Mouse (Mus musculus) thymus, adult 2 months (tissue): ENCODE data around the gene Agfg1.

Source experiments
- CTCF ChIP-seq: fragments of 200-500 bp; IDR thresholded peaks from 2 replicates; pipeline ENCODE4 v1.5.1; 2012; ENCODE audit warnings: mild to moderate bottlenecking, control low read depth, low read length, moderate library complexity, borderline replicate concordance; ENCODE audit not compliant: control insufficient read depth, poor library complexity, insufficient read depth; ENCODE audit errors: extremely low read depth
- POLR2A ChIP-seq: fragments of 200-500 bp; IDR thresholded peaks from 2 replicates; pipeline ENCODE4 v1.6.1; 2012; ENCODE audit warnings: mild to moderate bottlenecking, low read length, control low read depth, moderate library complexity; ENCODE audit not compliant: control insufficient read depth, poor library complexity, insufficient read depth; ENCODE audit errors: extremely low read depth

- no peak for TF ChIP-seq CTCF
- TF ChIP-seq POLR2A, result no peak
Observed at GRCm38 (mm10) chr1:82879172-82879571, 39.9 kb downstream of the Agfg1 start.
